Mouse (Mus musculus) adrenal gland, adult (tissue): ENCODE results near the gene Gtpbp4.
"Not testable (repeated sequence)": the region's sequence is repeated elsewhere in the genome, so short reads cannot be mapped to it uniquely, and the experiment has no call there.

Experiments
- DNase-seq, 2 experiments: peaks; one replicate each; pipeline ENCODE4 v3.0.0; 2022 to 2023; ENCODE audit warnings: low spot score in 1 of 2; ENCODE audit not compliant: inconsistent age in 2 of 2

The Gtpbp4 gene

GRCm38 (mm10) chr13:8995990-8996786 is at the start of gene Gtpbp4:
Gene Gtpbp4 (minus strand): TSS chr13:8996083.
- DNase-seq, result peak; percentile 97 to 99

GRCm38 (mm10) chr13:9044731-9045130 is 48.8 kb upstream of the Gtpbp4 start:
- DNase-seq, result no peak

- DNase-seq, result no peak
Observed at GRCm38 (mm10) chr13:9043289-9044049, 47.6 kb upstream of the Gtpbp4 start.

- DNase-seq, result no peak
Observed at GRCm38 (mm10) chr13:9040626-9041025, 44.7 kb upstream of the Gtpbp4 start.

GRCm38 (mm10) chr13:9031996-9032661 is 36.2 kb upstream of the Gtpbp4 start:
- DNase-seq, result no peak

GRCm38 (mm10) chr13:9030364-9030763 is 34.5 kb upstream of the Gtpbp4 start:
- no peak for DNase-seq

GRCm38 (mm10) chr13:9027251-9027650 is 31.4 kb upstream of the Gtpbp4 start:
- DNase-seq, result peak in 1 of 2 experiments; percentile 80

GRCm38 (mm10) chr13:9022623-9023022 is 26.7 kb upstream of the Gtpbp4 start:
- no peak for DNase-seq

- peak; percentile 80 to 89 for DNase-seq
Observed at GRCm38 (mm10) chr13:9021556-9021955, 25.7 kb upstream of the Gtpbp4 start.

GRCm38 (mm10) chr13:9019713-9020112 is 23.8 kb upstream of the Gtpbp4 start:
- DNase-seq, result no peak

GRCm38 (mm10) chr13:9018974-9019587 is 23.2 kb upstream of the Gtpbp4 start:
- no peak for DNase-seq

- peak; percentile 69 to 85 for DNase-seq
Observed at GRCm38 (mm10) chr13:9017190-9017589, 21.3 kb upstream of the Gtpbp4 start.

- peak in 1 of 2 experiments; percentile 55 for DNase-seq
Observed at GRCm38 (mm10) chr13:9014431-9014830, 18.5 kb upstream of the Gtpbp4 start.

GRCm38 (mm10) chr13:9013483-9013882 is 17.6 kb upstream of the Gtpbp4 start:
- DNase-seq, result no peak

- DNase-seq, result peak; percentile 63 to 65
Observed at GRCm38 (mm10) chr13:9011596-9012350, 15.9 kb upstream of the Gtpbp4 start.

- peak in 1 of 2 experiments; percentile 79 for DNase-seq
Observed at GRCm38 (mm10) chr13:9003306-9003705, 7.4 kb upstream of the Gtpbp4 start.

GRCm38 (mm10) chr13:8999464-8999863 is 3.6 kb upstream of the Gtpbp4 start:
- DNase-seq, result no peak

GRCm38 (mm10) chr13:8997221-8997620 is 1.3 kb upstream of the Gtpbp4 start:
- DNase-seq, result not testable (repeated sequence)

- peak in 1 of 2 experiments; percentile 43 for DNase-seq
Observed at GRCm38 (mm10) chr13:8995159-8995989, 509 bp downstream of the Gtpbp4 start.
